Mouse (Mus musculus): ENCODE data around the gene Misp.

Gene Misp

DNA sequence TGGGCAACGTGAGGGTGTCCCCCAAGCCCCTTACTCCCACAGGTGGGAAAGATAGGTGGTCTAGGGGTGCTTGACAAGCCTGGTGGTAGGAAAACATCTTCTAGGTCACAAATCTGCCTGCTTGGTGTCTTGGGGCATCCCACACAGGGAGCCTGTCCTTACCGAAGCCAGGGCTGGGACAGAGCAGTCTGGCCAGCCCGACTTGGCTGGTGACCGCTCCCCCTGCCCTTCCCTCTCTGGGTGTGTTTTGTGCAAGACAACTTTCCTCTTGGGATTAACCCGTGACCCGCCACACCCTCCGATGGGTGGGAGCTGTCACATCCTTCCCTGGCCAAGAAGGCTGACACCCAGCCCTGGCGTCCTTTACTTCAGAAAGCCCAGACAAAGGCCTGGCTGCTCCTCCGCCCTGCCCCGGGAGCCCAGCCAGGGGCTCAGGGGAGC lies 26.3 kb upstream of the Misp start:
- peak; percentile 53 for DNase-seq (ENCODE audit: low read depth, low spot score)

DNA sequence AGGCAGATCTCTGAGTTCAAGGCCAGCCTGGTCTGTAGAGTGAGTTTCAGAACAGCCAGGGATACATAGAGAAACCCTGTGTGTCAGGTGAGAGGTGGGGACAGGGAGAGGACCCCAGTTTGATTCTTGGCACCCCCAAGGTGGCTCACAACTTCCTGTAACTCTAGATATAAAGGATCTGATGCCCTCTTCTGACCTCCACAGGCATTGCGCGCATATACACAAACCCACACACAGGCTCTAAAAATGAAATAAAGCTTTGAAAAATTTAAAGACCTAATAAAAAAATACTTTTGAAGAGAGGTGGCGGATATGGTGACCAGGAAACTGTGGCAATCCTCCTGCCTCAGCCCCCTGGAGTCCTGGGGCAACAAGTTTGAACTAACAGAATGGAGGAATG lies 24.9 kb upstream of the Misp start:
- DNase-seq (ENCODE audit: low read depth, low spot score) = no peak

DNA sequence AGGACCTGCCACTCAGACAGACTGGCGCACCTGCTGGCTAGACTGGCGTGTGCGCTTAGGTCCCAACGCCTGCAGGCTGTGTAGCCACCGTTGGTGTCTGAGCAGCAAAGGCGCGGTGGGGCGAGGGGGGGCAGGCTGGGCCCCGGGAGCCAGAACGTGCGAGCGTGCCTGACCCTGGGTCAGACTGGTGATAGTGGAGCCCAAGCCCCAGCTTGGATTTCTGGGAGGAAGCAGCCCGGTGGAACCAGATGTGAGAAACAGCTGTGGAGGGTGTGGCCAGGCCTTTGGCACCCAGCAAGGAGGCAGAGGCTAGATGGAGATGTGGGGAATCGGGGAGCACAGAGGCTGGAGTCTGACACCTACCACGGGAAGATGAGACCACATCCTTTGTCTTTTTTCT lies 23.5 kb upstream of the Misp start:
- DNase-seq (ENCODE audit: low read depth, low spot score) = no peak

DNA sequence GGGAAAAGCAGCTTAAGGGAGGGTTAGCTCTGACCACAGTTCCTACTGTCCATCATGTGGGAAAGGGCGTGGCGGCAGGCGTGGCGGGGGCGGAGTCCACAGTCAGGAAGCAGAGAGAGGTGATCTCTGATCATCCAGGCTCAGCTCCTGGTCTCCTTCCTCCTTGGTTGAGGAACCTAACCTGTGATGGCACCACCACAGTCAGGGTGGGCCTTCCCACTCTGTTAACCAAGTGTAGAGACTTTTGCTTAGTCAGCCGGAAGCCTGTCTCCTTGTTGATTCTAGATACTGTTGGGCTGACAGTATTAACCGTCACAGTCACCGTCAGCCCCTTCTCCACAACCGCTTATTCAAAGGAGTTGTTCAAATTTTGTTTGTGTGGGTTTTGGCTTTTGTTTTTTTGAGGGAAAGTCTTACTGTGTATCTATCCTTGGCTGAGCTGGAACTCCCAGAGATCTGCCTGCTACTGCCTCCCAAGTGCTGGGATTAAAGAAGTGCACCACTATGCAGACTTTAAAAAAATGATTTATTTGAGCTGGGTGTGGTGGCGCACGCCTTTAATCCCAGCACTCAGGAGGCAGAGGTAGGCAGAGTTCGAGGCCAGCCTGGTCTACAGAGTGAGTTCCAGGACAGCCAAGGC lies 22.4 kb upstream of the Misp start:
- no peak for DNase-seq (ENCODE audit: low read depth, low spot score)

DNA sequence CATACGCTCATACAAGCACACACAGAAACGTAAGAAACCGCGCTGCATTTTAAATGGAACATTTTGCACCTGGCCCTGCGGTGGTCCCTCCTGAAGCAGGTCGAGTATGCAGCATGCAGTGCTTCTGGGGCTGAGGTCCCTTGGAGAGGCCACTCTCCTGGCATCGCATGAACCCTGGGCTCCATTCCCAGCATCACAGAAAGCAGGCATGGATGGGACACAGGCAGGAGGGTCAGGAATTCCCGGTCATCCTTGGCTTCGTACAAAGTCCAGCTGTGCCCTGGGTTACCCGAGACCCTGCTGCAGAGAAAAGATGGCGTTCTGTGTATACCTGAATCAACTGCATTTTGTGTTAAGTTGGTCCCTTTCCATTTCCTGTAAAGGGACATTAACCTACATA lies 20.3 kb upstream of the Misp start:
- DNase-seq (ENCODE audit: low read depth, low spot score) = no peak

DNA sequence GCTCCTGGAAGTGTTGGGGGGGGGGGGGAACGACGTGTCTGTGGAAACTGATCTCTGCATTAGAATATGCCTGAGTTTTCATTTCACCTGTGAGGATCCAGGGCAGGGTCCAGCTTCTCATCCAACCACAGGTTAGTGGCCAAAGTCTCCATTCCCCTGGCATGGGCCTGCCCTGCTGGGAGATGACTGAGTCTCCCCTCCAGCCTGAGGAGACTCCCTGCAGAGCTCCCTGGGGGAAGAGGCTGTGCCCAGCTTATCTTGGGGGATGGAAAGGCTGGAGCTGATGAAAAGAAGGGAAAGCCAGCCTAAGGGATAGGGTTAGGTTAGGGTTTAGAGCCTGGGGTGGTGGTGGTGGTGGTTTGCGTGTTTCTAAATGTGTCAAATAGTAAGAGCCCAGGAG lies 19.0 kb upstream of the Misp start:
- no peak for DNase-seq (ENCODE audit: low read depth, low spot score)

DNA sequence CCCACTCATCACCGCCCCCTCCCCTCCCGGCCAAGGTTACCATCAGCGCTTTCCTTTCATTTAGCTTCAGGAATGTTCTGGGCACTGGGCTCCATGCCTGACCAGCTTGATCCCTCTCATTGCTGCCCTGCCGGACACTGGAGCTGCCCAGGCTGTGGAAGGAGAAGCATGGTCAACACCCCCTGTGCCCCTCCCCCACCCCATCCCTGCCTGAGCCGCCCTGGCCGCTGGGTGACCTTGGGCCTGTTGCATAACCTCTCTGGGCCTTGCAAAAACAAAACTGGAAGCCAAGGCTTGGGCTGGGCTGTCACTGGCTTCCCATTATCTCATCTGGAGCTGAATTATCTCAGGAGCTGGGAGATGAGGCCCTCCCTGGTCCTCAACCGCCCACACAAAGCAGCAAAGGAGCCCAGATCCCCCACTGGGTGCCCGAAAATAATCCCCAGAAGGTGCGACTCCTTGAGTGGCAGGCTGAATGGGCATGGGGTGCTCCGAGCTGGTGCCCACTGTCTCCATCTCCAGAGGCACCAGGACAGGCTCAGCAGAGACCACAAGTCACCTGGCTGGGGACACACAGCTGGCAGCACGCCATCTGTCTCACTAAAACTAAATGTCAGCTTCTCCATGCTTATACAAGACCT lies 18.3 kb upstream of the Misp start:
- DNase-seq (ENCODE audit: low read depth, low spot score) = peak; percentile 82

DNA sequence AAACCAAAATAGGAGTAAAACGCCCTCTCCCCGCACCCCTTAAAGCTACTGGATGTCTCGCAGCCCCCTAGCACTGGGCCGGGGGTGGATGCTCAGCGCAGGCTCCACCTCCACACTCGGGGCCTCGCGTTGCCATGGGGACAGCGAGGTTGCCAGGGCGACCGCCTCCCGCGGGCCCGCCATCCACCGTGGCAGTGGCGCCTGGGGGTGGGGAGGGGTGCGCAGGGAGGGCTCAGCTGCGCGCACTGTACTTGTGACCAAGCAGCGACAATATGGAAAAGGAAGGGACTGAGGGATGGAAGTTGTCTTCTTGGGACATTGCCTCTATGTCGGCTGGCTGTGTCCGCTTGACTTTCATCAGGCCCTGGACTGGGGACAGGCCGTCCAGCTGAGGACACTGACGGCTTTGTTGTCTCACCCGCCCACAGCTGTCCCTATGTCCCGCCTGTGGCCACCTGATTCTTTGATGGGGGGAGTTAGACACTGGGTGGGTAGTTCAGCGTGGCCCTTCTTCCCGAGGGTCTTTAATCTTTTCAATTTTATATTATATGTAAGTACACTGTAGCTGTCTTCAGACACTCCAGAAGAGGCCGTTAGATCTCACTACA lies 17.0 kb upstream of the Misp start:
- peak; percentile 96 for DNase-seq (ENCODE audit: low read depth, low spot score)

DNA sequence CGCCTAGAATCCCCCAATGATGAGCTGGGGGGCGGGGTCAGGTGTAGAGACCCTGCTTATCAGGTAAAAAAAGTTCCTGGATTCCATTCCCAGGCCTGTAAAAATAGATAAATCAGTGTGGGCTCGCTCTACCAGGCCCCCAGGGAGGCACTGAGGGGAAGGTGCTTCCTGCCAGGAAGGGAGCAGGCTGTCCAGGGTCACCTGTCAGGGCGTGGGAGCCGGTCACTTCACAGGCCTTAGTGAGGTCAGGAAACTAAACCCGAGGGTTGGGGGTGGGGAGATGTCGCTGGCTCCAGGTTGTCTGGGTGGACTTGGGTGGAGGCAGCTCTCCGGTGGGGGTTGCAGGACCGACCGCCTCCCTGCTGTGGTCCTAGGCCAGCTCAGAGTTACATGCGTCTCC lies 15.2 kb upstream of the Misp start:
- no peak for DNase-seq (ENCODE audit: low read depth, low spot score)

DNA sequence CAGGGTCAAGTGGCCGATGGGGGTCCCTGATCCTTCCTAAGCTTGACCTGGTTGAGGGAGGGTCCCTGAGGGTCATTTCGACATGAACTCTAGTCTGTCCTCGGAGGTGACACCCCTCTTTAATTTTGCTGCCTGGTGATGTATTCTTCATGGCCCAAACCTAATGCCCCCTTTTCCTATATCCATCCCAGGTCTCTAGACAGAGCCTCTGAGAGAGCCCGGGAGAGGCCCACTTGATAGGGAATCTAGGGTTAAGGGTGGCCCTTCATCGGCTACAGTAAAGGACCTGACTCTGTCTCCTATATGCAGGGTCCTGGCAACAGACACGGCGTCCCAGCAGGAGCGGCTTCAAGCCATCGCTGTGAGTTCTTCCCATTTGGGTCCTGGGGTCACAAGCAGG lies 14.5 kb upstream of the Misp start:
- no peak for DNase-seq (ENCODE audit: low read depth, low spot score)

DNA sequence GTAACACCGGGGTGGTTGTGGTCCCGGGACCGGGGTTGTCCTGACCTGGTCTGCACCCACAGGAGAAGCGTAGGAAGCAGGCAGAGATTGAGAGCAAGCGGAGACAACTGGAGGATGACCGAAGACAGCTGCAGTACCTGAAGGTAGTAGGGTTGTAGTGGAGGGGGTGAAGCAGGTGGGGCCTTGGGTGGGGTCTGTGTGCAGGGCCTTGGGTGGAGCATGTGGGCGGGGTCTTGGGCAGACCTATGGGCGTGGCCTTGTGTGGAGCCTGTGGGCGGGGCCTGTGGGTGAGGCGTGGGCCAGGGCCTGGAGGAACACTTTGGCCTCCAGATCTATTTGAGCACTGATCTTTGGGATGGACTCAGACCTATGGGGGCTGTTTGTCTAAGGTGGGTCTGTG lies 13.8 kb upstream of the Misp start:
- no peak for DNase-seq (ENCODE audit: low read depth, low spot score)

DNA sequence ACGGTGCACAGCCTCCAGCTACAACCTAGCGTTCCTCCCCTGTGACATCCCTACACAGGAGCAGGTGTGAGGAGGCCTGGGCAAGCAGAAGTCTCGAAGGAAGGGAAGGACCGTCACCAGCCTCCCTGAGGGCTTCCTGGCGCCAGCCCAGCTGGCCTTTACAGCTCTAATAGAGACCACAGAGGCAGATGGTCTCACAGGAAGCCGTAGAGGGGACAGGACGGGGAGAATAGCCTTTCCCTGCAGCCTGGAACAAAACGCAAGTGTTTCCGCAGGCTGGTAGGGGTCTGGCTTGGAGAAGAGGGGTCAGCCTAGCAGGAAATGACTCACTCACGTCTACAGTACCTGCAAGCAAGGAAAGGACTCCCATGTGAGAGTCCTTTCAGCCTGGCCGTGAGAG lies 13.0 kb upstream of the Misp start:
- DNase-seq (ENCODE audit: low read depth, low spot score) = peak; percentile 81

DNA sequence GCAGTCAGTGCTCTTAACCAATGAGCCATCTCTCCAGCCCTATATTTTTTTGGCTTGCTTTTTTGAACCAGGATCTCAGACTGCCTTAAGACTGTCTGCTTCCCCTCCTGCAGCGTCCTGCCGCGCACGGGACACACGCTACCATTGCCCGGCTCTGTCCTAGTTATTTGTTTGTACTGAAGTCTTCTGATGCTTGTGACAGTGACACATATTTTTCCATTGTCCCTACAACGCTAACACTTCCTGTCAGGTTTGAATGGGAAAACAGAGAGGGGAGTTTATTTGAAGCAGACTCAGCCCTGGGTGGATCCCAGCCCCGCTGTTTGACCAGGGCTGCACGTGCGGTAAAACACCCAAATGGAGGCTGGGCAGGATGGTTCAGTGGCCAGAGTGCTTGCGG lies 12.1 kb upstream of the Misp start:
- no peak for DNase-seq (ENCODE audit: low read depth, low spot score)

DNA sequence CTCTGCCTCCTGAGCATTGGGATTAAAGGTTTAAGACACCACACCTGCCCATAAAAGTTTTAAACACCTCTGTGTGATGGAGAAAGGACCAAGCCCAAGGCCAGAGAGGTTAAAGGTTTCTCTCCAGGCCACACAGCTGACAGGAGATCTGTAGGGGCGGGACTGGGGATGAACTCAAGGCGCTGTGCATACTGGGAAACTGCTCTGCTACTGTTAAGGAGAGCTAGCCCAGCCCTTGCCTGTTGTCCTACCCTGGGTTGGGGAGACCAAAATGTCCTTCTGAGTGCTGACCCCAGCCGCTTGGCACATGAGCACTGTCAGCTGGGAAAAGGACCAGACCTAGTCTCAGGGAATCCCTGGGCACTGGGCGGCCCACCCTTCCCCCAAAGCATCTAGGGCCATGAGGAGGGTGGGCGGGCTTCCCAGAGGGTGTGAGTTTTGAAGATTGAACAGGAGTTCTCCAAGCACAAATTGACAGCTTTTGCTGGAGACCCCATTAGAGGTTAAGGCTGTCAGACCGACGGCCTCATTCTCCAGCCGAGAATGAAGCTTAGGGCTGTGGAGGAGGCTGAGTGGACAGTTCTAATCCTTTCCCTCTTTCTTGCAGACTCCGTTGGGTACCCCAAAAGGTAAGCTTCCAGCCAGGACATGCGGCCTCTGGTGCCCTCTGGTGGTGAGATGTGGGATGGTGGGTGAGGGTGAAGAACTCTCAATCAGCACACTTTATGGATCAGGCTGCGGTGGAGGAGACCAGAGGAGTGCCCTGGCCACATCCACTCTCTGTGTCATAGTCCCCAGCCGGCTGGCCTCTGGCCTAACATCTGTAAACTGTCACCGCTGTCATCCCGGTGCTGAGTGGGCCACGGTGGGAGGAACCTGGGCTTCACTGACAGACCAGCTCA lies 8.8 kb upstream of the Misp start:
- DNase-seq (ENCODE audit: low read depth, low spot score) = peak; percentile 86

DNA sequence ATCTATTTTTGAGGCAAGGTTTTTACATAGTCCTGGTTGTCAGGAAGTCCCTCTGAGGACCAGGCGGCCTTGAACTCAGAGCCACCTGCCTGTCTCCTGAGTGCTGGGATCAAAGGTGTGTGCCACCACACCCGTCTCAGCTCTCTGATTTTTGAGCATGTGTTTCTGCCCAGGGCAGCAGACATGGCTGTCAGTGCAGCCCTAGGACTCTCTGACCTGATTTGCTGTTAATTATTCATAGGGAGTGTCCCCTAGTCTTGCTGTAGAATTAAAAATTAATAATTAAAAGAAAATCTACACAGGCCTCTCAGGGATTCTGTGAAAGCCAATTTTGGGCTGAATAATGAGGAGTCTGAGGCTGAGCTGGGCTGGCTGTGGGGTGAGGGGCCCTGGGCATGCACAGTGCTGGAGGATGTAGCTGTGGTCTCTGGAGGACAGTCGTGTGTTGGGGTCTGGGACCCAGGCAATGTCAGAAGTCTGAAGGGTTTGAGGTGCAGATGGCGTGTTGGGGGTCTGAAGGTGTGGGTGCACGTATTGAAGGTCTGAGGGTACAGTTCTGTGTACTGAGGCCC lies 6.4 kb upstream of the Misp start:
- no peak for DNase-seq (ENCODE audit: low read depth, low spot score)

DNA sequence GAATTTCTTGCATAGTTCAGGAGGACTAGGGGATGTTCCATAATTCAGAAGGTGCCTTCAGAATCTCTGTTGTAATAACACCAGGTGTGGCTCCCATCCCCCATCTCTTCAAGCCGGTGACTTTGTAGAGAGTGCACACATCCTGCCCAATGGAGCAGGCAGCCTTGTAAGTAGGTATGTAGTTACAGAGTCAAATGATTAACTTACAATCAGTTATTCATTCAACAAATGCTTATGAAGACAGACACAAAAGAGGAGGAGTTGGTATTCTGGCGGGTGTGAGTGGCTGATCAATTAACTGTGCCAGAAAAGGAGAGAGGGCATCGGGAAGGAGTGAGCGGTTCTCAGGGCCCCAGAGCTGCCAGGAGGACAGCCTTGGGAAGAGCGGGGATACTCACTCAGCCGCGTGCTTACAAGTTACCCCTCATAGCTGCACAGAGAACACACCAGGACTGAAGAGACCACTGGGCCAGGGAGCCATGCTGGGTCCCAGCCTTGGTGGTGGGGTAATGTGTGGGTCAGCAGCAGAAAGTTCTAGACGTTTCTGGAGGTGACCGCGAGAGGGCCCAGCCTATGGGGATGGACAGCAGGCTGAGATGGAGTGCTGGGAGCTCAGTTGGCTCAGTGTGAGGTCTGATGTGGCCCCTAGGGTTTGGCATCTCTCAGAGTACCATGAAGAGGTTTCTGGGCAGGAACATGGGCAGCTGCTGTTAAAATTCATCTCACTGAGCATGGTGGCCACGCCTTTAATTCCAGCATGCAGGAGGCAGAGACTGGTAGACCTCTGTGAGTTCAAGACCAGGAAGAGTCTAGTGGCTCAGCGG lies 4.9 kb upstream of the Misp start:
- no peak for DNase-seq (ENCODE audit: low read depth, low spot score)

DNA sequence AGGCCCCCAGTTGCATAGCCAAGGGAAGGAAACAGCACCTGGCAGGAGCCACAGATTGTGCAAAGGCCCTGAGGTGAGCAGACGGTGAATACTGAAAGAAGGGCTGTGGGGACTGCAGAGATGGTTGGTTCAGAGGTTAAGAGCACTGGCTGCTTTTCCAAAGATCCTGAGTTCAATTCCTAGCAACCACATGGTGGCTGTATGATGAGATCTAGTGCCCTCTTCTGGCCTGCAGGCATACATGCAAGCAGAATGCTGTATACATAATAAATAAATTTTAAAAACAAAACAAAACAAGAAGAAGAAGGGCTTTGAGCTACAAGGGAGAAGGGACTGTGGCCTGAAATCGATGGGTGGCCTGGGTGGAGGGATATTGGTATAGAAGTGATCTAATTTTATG lies 3.7 kb upstream of the Misp start:
- no peak for DNase-seq (ENCODE audit: low read depth, low spot score)

DNA sequence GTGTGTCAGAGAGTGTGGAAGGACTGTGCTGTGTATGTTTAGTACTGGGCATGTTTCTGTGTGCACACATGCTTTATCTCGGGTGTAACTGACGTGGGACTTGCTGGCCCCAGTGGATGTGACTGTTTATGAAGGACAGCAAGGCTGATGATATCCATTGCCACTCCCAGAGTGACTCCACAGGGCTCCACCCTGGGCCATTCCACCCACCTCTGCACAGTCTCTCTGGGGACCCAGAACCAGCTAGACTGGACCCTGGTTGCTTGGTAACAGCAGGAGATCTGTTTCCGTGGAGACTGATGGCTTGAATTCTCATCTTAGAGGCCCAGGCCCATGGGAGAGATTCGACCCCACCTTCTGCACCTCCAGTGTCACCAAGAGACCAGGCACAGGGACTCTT lies 2.6 kb upstream of the Misp start:
- DNase-seq (ENCODE audit: low read depth, low spot score) = no peak

DNA sequence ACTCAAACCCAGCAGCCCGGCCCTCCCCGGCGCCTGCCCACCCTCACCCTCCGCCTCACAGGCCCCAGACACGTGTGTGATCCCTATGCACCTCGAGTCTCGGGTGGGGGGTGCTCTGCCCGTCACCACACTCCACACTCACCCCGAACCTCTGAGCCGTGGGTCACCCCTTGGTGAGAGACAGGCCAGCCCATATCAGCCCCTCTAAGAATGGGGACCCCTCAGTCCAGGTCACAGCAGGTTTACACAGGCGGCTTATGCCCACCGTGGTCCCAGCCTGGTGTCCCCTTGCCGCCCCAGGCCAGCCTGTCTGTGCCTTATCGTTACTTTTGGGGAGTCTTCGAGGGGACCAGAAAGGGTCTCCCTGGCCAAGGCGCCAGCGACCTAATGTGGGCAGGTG lies 1.2 kb upstream of the Misp start:
- DNase-seq (ENCODE audit: low read depth, low spot score) = no peak

DNA sequence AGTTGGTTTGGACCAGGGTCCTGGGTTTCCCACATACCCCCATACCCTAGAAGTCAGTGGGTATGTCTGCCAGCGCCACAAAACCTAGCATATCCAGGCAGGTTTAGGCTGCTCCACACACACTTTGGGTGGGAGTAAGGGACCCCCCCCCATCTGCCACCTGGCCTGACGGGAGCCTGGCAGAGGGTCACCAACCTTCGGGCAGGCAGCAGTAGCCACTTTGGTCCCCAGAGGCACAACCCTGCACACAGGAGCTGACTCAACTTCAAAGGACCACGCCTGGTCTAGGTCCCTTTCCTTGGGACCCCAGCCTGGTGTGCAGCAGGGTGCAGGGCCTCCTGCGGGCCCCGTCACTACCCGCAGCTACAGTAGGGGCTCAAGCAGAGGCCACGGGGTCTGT lies 512 bp upstream of the Misp start:
- DNase-seq (ENCODE audit: low read depth, low spot score) = no peak

DNA sequence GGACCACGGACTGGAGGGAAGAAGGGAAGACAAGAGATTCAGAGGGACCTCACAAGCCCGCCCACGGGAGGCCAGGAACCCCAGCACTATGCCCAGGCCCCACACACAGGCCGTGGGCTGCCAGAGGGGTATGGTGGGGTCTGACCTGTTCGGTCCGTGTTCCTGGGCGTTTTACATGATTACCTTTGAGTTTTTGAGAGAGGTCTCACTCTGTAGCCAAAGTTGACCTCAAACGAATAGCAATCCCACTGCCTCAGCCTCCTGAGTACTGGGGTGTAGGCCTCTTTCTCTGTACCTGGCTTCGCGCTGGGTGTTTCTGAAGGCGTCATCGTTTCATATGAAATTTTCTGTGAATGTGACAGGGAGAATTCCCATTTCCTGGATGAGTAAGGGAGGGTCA lies 942 bp downstream of the Misp start:
- DNase-seq (ENCODE audit: low read depth, low spot score) = no peak

Data from brain, adult 2 months (tissue).